Mouse (Mus musculus): ENCODE data around the gene Bcl2l12.

Bcl2l12 gene

DNA sequence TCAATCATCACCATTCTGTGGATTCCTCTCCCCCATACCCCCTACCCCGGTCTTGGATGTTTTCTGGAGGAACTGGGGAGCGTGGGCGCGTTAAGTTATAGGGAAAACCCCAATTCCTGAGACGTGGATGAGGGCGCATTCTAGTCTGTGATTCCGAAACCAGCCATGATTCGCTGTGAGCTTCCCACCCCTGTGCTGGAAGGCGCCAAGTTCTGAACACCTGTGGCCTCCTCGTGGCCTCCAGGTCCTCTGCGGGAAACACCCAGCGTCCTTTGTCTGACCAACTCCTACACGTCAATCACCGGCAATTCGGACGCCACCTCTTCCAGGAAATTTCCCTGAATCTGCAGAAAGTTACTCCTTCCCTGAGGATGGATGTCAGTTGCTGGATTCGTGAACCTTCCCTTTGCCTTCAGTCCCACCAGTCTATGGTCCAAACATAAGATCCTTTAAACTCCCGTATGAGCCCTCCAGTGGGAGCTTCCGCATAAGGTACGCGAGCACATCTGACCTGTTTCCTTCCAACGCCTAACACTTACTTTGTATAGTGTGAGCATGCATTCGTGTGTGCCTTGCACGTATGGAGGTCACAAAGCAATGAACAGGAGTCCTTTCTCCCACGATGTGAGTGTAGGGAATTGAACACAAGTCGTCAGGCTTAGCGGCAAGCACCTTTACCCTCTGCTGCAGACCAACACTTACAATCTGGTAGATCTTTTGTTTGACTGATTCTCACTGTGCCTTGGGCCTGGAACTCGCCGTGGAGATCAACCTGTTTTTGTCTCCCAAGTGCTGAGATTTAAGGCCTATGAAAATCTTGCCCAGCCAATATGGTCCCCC lies 11.4 kb downstream of the Bcl2l12 start:
- no peak for DNase-seq (ENCODE audit: low spot score in 2 of 2)

- DNase-seq (ENCODE audit: low spot score in 2 of 2), result peak; percentile 88 to 97
Observed at GRCm38 (mm10) chr7:44986192-44986878, 12.2 kb downstream of the Bcl2l12 start, which contains the start of gene Prmt1. Prmt1 (minus strand) TSS chr7:44986568.

DNA sequence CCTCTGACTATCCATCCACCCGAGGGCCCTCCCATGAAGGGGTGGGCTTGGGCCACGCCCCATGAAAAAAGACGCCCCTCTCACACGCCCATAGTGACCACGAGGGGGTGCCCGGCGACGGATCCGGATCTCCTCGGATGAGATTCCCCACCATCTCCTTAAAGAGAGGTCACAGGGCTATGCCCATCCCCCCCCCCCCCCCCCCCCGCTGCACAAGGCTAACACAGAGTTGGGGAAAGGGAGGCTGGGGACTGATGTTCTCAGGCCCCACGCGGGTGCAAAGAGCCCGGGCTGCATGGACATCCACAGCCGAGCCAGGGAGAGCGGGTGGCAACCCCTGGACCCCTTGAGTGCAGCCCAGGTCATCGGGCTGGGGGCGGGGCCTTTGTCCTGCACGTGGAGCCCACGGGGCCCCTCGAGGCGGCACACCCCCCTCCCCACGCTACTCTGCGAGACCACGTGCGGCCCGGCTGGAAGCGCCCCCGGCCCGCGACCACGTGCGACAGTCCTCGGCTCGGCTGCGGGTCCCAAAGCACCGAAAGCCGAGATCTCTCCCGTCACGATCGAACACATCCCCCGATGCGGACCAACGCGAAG lies 12.8 kb downstream of the Bcl2l12 start:
- DNase-seq (ENCODE audit: low spot score in 2 of 2), result peak; percentile 55 to 74

GRCm38 (mm10) chr7:44984833-44985164 lies 13.7 kb downstream of the Bcl2l12 start:
- no peak for DNase-seq (ENCODE audit: low spot score in 2 of 2)

GRCm38 (mm10) chr7:44983944-44984832 lies 14.3 kb downstream of the Bcl2l12 start:
- DNase-seq (ENCODE audit: low spot score in 2 of 2), result no peak

DNA sequence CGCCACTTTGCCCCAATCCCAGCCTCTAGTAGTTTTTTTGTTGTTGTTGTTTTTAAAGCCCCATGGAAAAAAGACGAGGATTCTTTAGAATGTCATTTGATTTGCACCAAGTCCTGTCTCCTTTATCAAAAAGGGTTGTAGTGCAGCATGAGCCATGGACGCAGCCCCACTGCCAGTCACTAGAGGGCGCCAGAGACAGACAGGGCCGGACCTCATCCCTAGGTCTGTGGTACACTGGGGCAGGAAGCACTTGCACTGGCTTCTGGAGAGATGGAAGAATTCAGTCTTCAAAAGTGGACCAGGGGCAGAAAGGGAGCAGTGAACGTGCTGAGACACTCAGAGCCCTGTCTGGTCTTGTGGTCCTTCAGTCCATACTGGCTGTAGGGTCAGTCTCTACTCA lies 15.4 kb downstream of the Bcl2l12 start:
- peak; percentile 70 to 87 for DNase-seq (ENCODE audit: low spot score in 2 of 2)

DNA sequence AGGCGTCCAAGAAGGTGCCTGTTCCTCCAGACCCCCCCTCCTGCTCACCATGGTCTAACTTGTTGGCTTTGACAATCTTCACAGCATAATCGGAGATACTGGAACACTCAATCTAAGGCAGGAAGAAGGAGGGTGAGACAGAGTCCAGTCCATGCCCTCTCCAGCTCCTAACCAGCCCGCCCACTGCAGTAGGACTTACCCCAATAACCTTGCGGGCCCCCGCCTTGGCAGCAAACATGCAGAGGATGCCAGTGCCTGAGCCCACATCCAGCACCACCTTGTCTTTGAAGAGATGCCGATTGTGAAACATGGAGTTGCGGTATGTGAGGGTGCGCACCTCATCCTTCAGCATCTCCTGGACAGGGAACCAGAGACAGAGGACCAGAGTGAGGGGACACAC lies 17.0 kb downstream of the Bcl2l12 start:
- no peak for DNase-seq (ENCODE audit: low spot score in 2 of 2)

- no peak for DNase-seq (ENCODE audit: low spot score in 2 of 2)
Observed at GRCm38 (mm10) chr7:44978300-44978699, 20.2 kb downstream of the Bcl2l12 start.

GRCm38 (mm10) chr7:44975117-44975419 lies 23.4 kb downstream of the Bcl2l12 start:
- peak in 1 of 2 experiments; percentile 19 for DNase-seq (ENCODE audit: low spot score in 2 of 2)

DNA sequence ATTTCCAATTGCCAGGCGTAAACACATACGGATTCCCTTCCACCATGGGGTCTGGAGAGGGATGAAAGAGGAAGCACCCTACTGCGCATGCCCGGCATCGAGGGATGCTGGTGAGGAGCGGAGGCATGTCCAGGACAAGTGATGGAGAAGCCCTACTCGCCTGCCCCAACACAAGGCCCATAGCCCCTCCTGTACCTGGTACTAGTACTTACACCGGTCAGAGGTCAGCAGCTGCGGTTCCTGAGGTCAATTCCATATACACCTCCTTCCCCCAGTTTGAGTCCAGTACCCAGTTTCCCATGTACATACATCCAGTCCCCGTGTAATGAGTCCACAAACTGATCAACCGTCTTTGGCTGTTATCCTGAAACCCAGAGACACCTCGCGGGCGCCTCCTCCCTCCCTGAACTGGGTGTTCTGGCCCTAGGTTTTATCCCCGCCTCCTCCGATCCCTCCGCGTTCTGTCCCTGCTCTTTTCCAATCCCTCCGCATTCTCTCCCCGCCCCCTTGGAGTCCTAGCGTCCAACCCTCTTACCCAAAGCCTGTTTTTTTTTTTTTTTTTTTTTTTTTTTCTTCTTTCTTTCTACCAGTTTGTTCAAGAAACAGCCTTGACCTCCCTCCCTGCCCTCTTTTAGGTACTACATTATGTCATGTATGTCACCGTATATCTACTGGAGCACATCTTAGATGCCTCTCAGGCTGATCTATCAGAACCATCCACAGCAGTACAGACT lies 24.0 kb downstream of the Bcl2l12 start, which contains the start of gene Cpt1c:
Gene Cpt1c (minus strand): TSS at position 469 of the 734 bp plus-strand sequence.
- DNase-seq (ENCODE audit: low spot score in 2 of 2), result peak; percentile 75 to 82

- DNase-seq (ENCODE audit: low spot score in 2 of 2), result peak in 1 of 2 experiments; percentile 19
Observed at GRCm38 (mm10) chr7:44973415-44974130, 24.9 kb downstream of the Bcl2l12 start.

- no peak for DNase-seq (ENCODE audit: low spot score in 2 of 2)
Observed at GRCm38 (mm10) chr7:44971142-44971541, 27.4 kb downstream of the Bcl2l12 start.

DNA sequence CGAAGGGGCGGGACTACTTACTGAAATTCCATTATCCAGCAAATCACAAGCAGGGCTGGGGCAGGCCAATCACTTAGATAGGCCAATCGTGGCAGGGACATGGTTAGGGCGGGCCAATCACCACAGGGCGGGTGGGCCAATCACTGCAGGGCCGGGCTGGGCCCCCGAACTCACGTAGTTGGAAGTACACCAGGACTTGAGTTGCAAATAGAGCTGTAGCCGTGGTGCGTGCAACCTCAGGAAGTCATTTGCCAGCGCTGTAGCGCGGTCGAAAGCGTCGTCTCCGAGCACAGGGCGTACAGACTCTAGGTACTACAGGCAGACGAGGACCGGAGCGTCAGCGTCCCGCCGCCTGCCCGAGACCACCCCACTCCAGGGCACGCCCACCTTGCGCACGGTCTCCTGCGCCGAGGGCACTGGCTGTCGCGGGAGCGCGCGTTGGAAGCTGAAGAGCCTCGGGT lies 28.3 kb downstream of the Bcl2l12 start:
- peak; percentile 76 to 87 for DNase-seq (ENCODE audit: low spot score in 2 of 2)

DNA sequence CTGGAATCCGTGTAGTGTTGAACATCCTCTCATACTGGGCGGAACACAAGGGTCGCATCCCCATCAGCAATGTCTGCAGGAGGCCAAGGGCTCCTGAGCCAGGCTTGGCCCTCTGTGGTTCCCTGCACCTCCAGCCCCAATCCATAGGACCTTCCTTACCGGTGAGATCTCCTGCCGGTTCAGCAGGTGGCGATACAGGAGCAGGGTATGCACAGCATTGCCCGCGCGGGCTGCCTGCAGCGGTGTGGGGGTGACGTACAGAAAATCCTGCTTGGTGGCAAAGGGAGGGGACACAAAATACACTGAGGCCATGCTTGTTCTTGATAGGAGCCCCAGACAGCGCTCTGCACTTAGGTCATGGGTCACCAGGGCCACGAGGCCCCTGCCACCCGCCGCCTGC lies 31.9 kb downstream of the Bcl2l12 start:
- no peak for DNase-seq (ENCODE audit: low spot score in 2 of 2)

GRCm38 (mm10) chr7:44965975-44966374 lies 32.5 kb downstream of the Bcl2l12 start:
- DNase-seq (ENCODE audit: low spot score in 2 of 2), result no peak

- peak in 1 of 2 experiments; percentile 20 for DNase-seq (ENCODE audit: low spot score in 2 of 2)
Observed at GRCm38 (mm10) chr7:44964990-44965389, 33.5 kb downstream of the Bcl2l12 start.

- DNase-seq (ENCODE audit: low spot score in 2 of 2), result no peak
Observed at GRCm38 (mm10) chr7:44962831-44963230, 35.7 kb downstream of the Bcl2l12 start.

DNA sequence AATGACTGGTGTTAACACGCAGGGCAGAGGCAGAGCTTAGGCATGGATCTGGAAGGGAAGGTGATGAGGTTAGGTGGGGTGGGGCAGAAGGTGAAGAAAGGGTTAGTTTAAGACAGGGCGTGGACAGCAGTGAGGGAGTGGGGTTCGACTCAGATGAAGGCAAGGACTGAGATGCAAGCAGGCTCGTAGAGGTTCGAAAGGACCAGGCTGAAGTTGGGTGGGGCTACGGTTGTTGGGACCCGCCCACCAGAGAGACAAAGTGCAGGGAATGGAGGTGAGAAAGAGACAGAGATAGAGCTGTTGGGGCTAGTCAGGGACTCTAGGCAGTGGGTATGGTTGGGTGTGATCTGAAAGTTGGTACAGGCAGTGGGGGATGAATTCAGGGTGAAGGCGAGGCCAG lies 36.2 kb downstream of the Bcl2l12 start:
- DNase-seq (ENCODE audit: low spot score in 2 of 2), result no peak

- DNase-seq (ENCODE audit: low spot score in 2 of 2), result peak in 1 of 2 experiments; percentile 19
Observed at GRCm38 (mm10) chr7:44960512-44960910, 38.0 kb downstream of the Bcl2l12 start.

GRCm38 (mm10) chr7:44959874-44960511 lies 38.5 kb downstream of the Bcl2l12 start:
- no peak for DNase-seq (ENCODE audit: low spot score in 2 of 2)

All from cerebellum, postnatal 4 days (tissue).